Comparison of ENCODE assay signal across 15 mouse cellular contexts in genomic region chr17:32263672-32264071, GRCm38 (mm10). TPM values are rescaled to one million over a fixed set of nuclear protein-coding genes. Genes with fewer than 3 reads are reported as not detected.
DNase-seq lines count a peak whose midpoint lies in the region; ATAC-seq and TF ChIP-seq lines count a peak whose summit lies in the region.
"Had no signal": no experiment of that assay in that cellular context is flagged by ENCODE, and none has a peak within 500 bp of the region (broad histone marks: within the 10 kb centered on the region; RNA-seq: fewer than 3 reads in every experiment).

No protein-coding gene starts in this region.

- no peak for TF ChIP-seq EP300 in liver, postnatal 0 days (IDR thresholded peaks at IDR 0.05; ENCODE audit: low read depth)

- peak; percentile 17; the same call in 1 of the 2 replicates for TF ChIP-seq CTCF in forebrain, postnatal 0 days (IDR thresholded peaks at IDR 0.05; ENCODE audit: low read depth)
- no peak for TF ChIP-seq CTCF in liver, adult 2 months (IDR thresholded peaks at IDR 0.05; ENCODE audit: low read depth, low read length)
- TF ChIP-seq CTCF in liver, postnatal 0 days (IDR thresholded peaks at IDR 0.05; ENCODE audit: low read depth) = no peak

- H3K4me3 ChIP-seq in forebrain, postnatal 0 days (ENCODE audit: low read depth, low read length) = no peak overlapping the region
- no peak overlapping the region for H3K4me3 ChIP-seq in forebrain, embryonic 10.5 days
- no peak overlapping the region for H3K4me3 ChIP-seq in liver, adult 2 months (ENCODE audit: insufficient read depth, low read depth, low read length)
- no peak overlapping the region for H3K4me3 ChIP-seq in liver, postnatal 0 days (ENCODE audit: low read depth, low read length)
- no peak overlapping the region for H3K4me3 ChIP-seq in midbrain, embryonic 16.5 days (ENCODE audit: low read depth, low read length)
- H3K4me3 ChIP-seq: layer of hippocampus, adult 2 months; limb, embryonic 15.5 days; neural tube, embryonic 12.5 days had no signal

- H3K27me3 ChIP-seq in forebrain, postnatal 0 days (ENCODE audit: insufficient read depth, low read length) = no peaks in the 10 kb centered on the region
- no peaks in the 10 kb centered on the region for H3K27me3 ChIP-seq in forebrain, embryonic 10.5 days (ENCODE audit: poor library complexity, severe bottlenecking)
- no peaks in the 10 kb centered on the region for H3K27me3 ChIP-seq in liver, adult 2 months (ENCODE audit: control insufficient read depth, insufficient read depth, low read length)
- H3K27me3 ChIP-seq in liver, postnatal 0 days (ENCODE audit: insufficient read depth, low read length) = no peaks in the 10 kb centered on the region
- H3K27me3 ChIP-seq in midbrain, embryonic 16.5 days (ENCODE audit: control insufficient read depth, insufficient read depth, low read depth, low read length) = no peaks in the 10 kb centered on the region
- H3K27me3 ChIP-seq: limb, embryonic 15.5 days; neural tube, embryonic 12.5 days had no signal

- H3K4me2 ChIP-seq in forebrain, postnatal 0 days (ENCODE audit: low read depth) = no peak overlapping the region
- no peak overlapping the region for H3K4me2 ChIP-seq in liver, postnatal 0 days (ENCODE audit: low read depth, low read length)
- H3K4me2 ChIP-seq in midbrain, embryonic 16.5 days (ENCODE audit: low read length) = no peak overlapping the region
- H3K4me2 ChIP-seq: limb, embryonic 15.5 days; neural tube, embryonic 12.5 days had no signal

- DNase-seq in adrenal gland, adult 2 months = peak; percentile 32
- no peak for DNase-seq in adrenal gland, postnatal 4 days (ENCODE audit: low spot score in 2 of 2)
- DNase-seq in forebrain, postnatal 0 days = peak; percentile 55
- no peak for DNase-seq in forebrain, embryonic 10.5 days (ENCODE audit: extremely low spot score, low spot score)
- peak; percentile 87 for DNase-seq in liver, adult 2 months (ENCODE audit: extremely low read depth, low read depth, low spot score)
- DNase-seq in liver, postnatal 0 days = no peak
- peak; percentile 75 for DNase-seq in gonadal fat pad, adult 2 months (ENCODE audit: low read depth)
- DNase-seq: heart, postnatal 14 days; lung, adult 2 months; midbrain, embryonic 14.5 days had no signal

- no peaks in the 10 kb centered on the region for H3K9me3 ChIP-seq in forebrain, postnatal 0 days (ENCODE audit: low read length)
- H3K9me3 ChIP-seq in forebrain, embryonic 10.5 days = no peaks in the 10 kb centered on the region
- no peaks in the 10 kb centered on the region for H3K9me3 ChIP-seq in liver, postnatal 0 days (ENCODE audit: low read length)
- no peaks in the 10 kb centered on the region for H3K9me3 ChIP-seq in midbrain, embryonic 16.5 days (replicated peaks; ENCODE audit: control insufficient read depth, low read length, poor library complexity, severe bottlenecking)
- H3K9me3 ChIP-seq: limb, embryonic 15.5 days; neural tube, embryonic 12.5 days had no signal

- peaks cover 6% of the 10 kb centered on the region; the same call in 1 of the 2 replicates for H3K4me1 ChIP-seq in forebrain, postnatal 0 days (ENCODE audit: insufficient read depth)
- H3K4me1 ChIP-seq in forebrain, embryonic 10.5 days = peaks cover 4% of the 10 kb centered on the region
- peaks cover 40% of the 10 kb centered on the region for H3K4me1 ChIP-seq in liver, adult 2 months (ENCODE audit: control insufficient read depth, insufficient read depth, low read length)
- peaks cover 25% of the 10 kb centered on the region for H3K4me1 ChIP-seq in liver, postnatal 0 days (ENCODE audit: insufficient read depth)
- H3K4me1 ChIP-seq in midbrain, embryonic 16.5 days (ENCODE audit: control insufficient read depth, insufficient read depth, low read length) = peaks cover 5% of the 10 kb centered on the region; the same call in 1 of the 2 replicates
- H3K4me1 ChIP-seq: limb, embryonic 15.5 days; neural tube, embryonic 12.5 days had no signal

- no peaks in the 10 kb centered on the region for H3K36me3 ChIP-seq in forebrain, postnatal 0 days (ENCODE audit: insufficient read depth)
- peaks cover 39% of the 10 kb centered on the region for H3K36me3 ChIP-seq in forebrain, embryonic 10.5 days (replicated peaks)
- 0 out of 2 replicates have a peak, but pooled peaks cover 2% of the 10 kb centered on the region for H3K36me3 ChIP-seq in liver, adult 2 months (ENCODE audit: control insufficient read depth, insufficient read depth, low read length)
- peaks cover 4% of the 10 kb centered on the region; the same call in 1 of the 2 replicates for H3K36me3 ChIP-seq in liver, postnatal 0 days (replicated peaks; ENCODE audit: insufficient read depth, low read length)
- no peaks in the 10 kb centered on the region for H3K36me3 ChIP-seq in midbrain, embryonic 16.5 days (ENCODE audit: control insufficient read depth, insufficient read depth, low read length)
- H3K36me3 ChIP-seq: limb, embryonic 15.5 days; neural tube, embryonic 12.5 days had no signal

- WGBS in forebrain, postnatal 0 days = 61% methylated on average over 2 of the region's 2 CpGs
- WGBS in forebrain, embryonic 10.5 days = 94% methylated on average over 2 of the region's 2 CpGs
- 52% methylated on average over 2 of the region's 2 CpGs for WGBS in liver, adult 2 months
- 87% methylated on average over 2 of the region's 2 CpGs for WGBS in liver, postnatal 0 days (ENCODE audit: insufficient replicate concordance)
- 89% methylated on average over 2 of the region's 2 CpGs for WGBS in midbrain, embryonic 16.5 days

- TF ChIP-seq POLR2A in liver, adult 2 months (IDR thresholded peaks at IDR 0.05; ENCODE audit: extremely low read depth, insufficient read depth, low read length) = no peak

- no peak overlapping the region for H3K9ac ChIP-seq in forebrain, postnatal 0 days
- no peak overlapping the region for H3K9ac ChIP-seq in liver, adult 2 months (ENCODE audit: low read depth, low read length)
- no peak overlapping the region for H3K9ac ChIP-seq in liver, postnatal 0 days (replicated peaks)
- H3K9ac ChIP-seq in midbrain, embryonic 16.5 days (ENCODE audit: low read depth, low read length) = no peak overlapping the region
- H3K9ac ChIP-seq: limb, embryonic 15.5 days; neural tube, embryonic 12.5 days had no signal

- H3K79me2 ChIP-seq in liver, adult 2 months (ENCODE audit: control insufficient read depth, insufficient read depth, low read length) = peaks cover 53% of the 10 kb centered on the region

- ATAC-seq in forebrain, postnatal 0 days = peak; percentile 52
- no peak for ATAC-seq in liver, postnatal 0 days
- ATAC-seq in midbrain, embryonic 16.5 days = no peak

- no peak overlapping the region for H3K27ac ChIP-seq in forebrain, postnatal 0 days (ENCODE audit: low read depth, low read length)
- H3K27ac ChIP-seq in forebrain, embryonic 10.5 days = no peak overlapping the region
- H3K27ac ChIP-seq in liver, adult 2 months (replicated peaks; ENCODE audit: insufficient read depth, low read depth, low read length) = no peak overlapping the region
- H3K27ac ChIP-seq in liver, postnatal 0 days (ENCODE audit: low read depth) = no peak overlapping the region
- no peak overlapping the region for H3K27ac ChIP-seq in midbrain, embryonic 16.5 days (ENCODE audit: low read length)
- H3K27ac ChIP-seq: limb, embryonic 15.5 days; macrophage; neural tube, embryonic 12.5 days had no signal

RNA-seq across cellular contexts. Expression of gene Brd4, which starts 20.9 kb away (rescaled TPM):
- 100 to 1,000 TPM in 1 of 2 experiments, 10 to 100 TPM in 1; 76.0 to 146 TPM for total RNA-seq in adrenal gland, adult 2 months (2021)
- 30.6 and 42.8 TPM in 2 replicates for polyA plus RNA-seq in adrenal gland, adult 2 months (2012; rRNA removed)
- total RNA-seq in adrenal gland, postnatal 4 days (2021) = 100 to 1,000 TPM; 119 to 139 TPM
- 28.2 and 37.7 TPM in 2 replicates for total RNA-seq in forebrain, postnatal 0 days (2014; rRNA removed)
- polyA plus RNA-seq in forebrain, postnatal 0 days (2015; fragmentation: Nextera tagmentation; extraction: Ambion mirVana) = 59.2 and 85.6 TPM in 2 replicates
- polyA plus RNA-seq in forebrain, embryonic 10.5 days (2016; fragmentation: Nextera tagmentation; extraction: Ambion mirVana) = 112 and 113 TPM in 2 replicates
- total RNA-seq in liver, adult 2 months (2014; rRNA removed) = 10.5 and 18.6 TPM in 2 replicates
- 18.3 and 18.4 TPM in 2 replicates for polyA plus RNA-seq in liver, adult 2 months (2012; rRNA removed)
- 20.2 and 20.7 TPM in 2 replicates for polyA plus RNA-seq in liver, postnatal 0 days (2015; fragmentation: Nextera tagmentation; extraction: Ambion mirVana)
- 15.0 and 29.4 TPM in 2 replicates for polyA plus RNA-seq in gonadal fat pad, adult 2 months (2012; rRNA removed)
- 84.3 and 84.6 TPM in 2 replicates for polyA plus RNA-seq in midbrain, embryonic 16.5 days (2015; fragmentation: Nextera tagmentation; extraction: Ambion mirVana)

RNA-seq across cellular contexts. Expression of gene Akap8, which starts 57.4 kb away (rescaled TPM):
- total RNA-seq in adrenal gland, adult 2 months (2021) = 10 to 100 TPM; 58.1 to 88.6 TPM
- 79.3 and 90.7 TPM in 2 replicates for polyA plus RNA-seq in adrenal gland, adult 2 months (2012; rRNA removed)
- total RNA-seq in adrenal gland, postnatal 4 days (2021) = 100 to 1,000 TPM; 129 to 130 TPM
- 75.0 and 114 TPM in 2 replicates for total RNA-seq in forebrain, postnatal 0 days (2014; rRNA removed)
- polyA plus RNA-seq in forebrain, postnatal 0 days (2015; fragmentation: Nextera tagmentation; extraction: Ambion mirVana) = 44.8 and 64.3 TPM in 2 replicates
- polyA plus RNA-seq in forebrain, embryonic 10.5 days (2016; fragmentation: Nextera tagmentation; extraction: Ambion mirVana) = 144 and 147 TPM in 2 replicates
- 30.3 and 31.6 TPM in 2 replicates for total RNA-seq in liver, adult 2 months (2014; rRNA removed)
- 29.0 and 47.9 TPM in 2 replicates for polyA plus RNA-seq in liver, adult 2 months (2012; rRNA removed)
- 14.5 and 17.3 TPM in 2 replicates for polyA plus RNA-seq in liver, postnatal 0 days (2015; fragmentation: Nextera tagmentation; extraction: Ambion mirVana)
- 53.2 and 62.3 TPM in 2 replicates for polyA plus RNA-seq in gonadal fat pad, adult 2 months (2012; rRNA removed)
- 101 and 109 TPM in 2 replicates for polyA plus RNA-seq in midbrain, embryonic 16.5 days (2015; fragmentation: Nextera tagmentation; extraction: Ambion mirVana)

Comparison
In these comparisons a context has a peak if more than half of its experiments do, and no peak if none do; other contexts are left out.
1. DNase-seq: peak in adrenal gland, adult 2 months (single experiment), forebrain, postnatal 0 days (single experiment), liver, adult 2 months (single experiment) and gonadal fat pad, adult 2 months (single experiment); none in adrenal gland, postnatal 4 days (0 of 2), forebrain, embryonic 10.5 days (single experiment) and liver, postnatal 0 days (single experiment).